Mouse (Mus musculus) lung, postnatal 25 days (tissue): ENCODE measurements around the gene Rgs7.

ENCODE experiments used
- DNase-seq: peaks from one replicate; pipeline ENCODE4 v3.0.0; 2022; ENCODE audit warnings: low spot score

The Rgs7 gene

GRCm38 (mm10) chr1:175300895-175301294 lies 191.4 kb downstream of the Rgs7 start:
- DNase-seq: no peak

DNA sequence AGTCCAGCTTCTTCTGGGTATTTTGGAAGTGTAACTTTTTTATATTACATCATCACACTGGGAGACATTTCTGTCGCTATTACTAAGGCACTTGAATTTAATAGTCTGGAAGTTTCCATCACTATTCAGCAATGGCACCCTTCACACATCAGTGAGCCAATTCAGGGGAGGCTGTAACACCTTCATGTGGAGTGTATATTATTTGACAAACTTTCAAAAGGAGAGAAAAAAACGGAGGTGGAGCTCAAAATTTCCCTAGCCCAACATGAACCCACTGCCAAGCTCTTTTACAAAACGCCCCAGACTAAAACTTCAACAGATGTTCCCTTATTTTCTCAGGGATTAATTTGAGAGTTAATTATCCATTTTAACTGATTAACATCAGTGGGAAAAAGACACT lies 191.9 kb downstream of the Rgs7 start:
- no peak for DNase-seq

DNA sequence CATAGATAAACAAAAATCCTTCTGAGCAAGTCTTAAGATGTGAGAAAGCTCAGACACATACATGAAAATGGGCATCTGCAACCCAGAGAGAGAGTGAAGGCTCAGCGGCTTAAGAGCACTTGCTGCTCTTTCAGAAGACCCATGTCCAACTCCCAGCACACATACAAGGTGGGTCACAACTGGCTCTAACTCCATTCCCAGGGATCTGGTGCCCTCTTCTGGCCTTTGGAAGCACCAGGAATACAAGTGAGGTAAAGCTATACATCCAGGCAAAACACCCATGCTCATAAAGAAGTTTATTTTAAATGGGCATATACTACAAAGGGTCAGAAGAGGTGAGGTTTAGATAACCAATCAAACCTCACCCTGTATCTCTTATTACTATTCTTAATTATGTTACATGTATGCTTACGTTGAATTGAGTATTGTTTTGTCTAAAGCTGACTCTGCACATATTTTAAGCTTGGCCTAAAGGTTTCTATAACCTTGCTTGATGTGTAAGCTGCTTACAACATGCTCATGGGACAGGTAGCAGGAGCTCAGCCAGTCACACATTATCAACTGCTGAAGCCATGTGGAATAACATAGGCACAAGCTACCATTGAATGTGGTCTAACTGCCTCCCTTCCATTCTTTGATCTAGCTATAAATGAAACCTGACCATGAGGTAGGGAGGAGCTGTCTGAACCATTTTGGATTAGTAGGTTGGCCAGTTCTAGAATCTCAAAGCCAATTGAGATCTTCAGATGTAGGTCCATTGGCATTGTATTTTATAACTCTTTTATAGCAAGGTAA lies 192.5 kb downstream of the Rgs7 start:
- DNase-seq: no peak

DNA sequence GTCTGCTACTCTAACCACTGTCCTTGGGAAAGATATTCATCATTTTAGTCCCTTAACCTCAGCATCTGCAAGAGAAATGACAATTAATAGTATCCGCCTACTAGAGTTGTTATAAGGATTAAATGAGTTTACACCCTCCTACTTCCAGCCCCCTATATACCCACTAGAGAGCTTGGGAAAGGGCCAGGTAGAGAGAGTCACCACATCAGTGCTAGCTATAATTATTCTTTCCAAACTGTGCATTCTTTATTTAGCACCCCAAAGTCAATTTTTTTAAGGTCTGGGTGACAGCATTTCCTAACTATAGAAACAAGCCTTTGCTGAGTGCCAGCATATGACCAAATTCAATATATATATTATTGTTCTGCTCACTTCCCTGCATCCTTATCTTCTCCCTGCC lies 195.4 kb downstream of the Rgs7 start:
- no peak for DNase-seq

DNA sequence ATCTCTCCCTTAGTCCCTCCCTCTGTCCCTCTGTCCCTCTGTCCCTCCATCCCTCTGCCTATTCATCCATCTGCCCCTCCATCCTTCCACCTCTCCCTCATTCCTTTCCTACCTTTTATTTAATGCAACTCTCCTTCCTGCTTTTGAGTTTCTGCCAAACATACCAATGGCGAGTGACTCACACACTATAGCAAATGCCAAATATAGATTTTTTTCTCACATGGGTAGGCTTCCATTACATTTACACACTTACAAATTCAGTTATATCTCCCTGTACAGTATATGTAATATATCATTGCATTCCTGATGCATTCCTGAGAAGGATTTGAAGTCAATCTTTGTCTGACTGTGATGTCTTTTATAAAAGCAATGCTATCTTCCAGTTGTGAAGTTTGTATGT lies 202.2 kb downstream of the Rgs7 start:
- no peak for DNase-seq

DNA sequence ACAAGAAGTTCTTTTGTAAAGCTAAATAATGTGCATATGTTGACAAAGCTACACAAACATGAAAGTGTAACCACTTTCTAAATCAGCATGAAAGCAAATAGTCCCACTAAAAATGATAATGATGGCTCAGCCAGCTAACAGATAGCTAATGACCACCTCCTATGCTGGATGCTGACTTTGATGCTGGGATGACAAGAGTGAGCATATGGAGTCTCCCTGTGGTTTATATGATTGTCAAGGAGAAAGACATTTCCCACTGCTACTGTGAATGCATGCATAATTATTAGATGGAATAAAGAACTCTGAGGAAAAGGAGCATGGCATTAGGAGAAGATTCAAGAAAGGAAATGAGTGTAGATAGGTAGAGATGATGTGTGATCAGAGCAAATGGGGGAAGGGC lies 230.0 kb downstream of the Rgs7 start:
- DNase-seq: no peak

GRCm38 (mm10) chr1:175259374-175259773 lies 232.9 kb downstream of the Rgs7 start:
- no peak for DNase-seq

- DNase-seq: no peak
These were observed 237.1 kb downstream of the Rgs7 start for GRCm38 (mm10) chr1:175255224-175255623.

- DNase-seq: no peak
These were observed 237.6 kb downstream of the Rgs7 start for GRCm38 (mm10) chr1:175254724-175255123.

- DNase-seq: no peak
These were observed 250.2 kb downstream of the Rgs7 start for GRCm38 (mm10) chr1:175242135-175242534.

GRCm38 (mm10) chr1:175240137-175240536 lies 252.2 kb downstream of the Rgs7 start:
- DNase-seq: no peak

- no peak for DNase-seq
These were observed 270.5 kb downstream of the Rgs7 start for GRCm38 (mm10) chr1:175221593-175222500.

GRCm38 (mm10) chr1:175219563-175219962 lies 272.7 kb downstream of the Rgs7 start:
- no peak for DNase-seq

DNA sequence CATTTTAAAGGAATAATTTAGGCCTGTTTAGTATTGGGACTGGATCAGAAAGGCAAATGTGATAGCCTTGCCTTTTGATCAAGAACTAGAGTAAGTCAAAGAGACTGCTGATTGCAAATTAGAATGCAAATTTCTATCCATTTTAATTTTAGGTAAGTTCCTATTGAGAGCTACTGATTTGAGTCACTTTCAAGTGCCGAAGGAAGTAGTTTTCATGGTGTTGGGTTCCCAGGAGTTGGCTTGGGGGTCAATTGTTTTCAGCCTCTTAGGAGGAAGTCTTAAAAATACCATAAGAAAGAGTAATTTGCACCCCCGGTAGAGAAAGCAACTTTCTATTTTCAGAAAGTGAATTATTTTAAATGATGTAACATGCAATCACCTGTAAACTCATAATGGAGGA lies 285.3 kb downstream of the Rgs7 start:
- DNase-seq: no peak

GRCm38 (mm10) chr1:175205633-175206032 lies 286.7 kb downstream of the Rgs7 start:
- no peak for DNase-seq

- no peak for DNase-seq
These were observed 288.8 kb downstream of the Rgs7 start for GRCm38 (mm10) chr1:175203544-175203943.

GRCm38 (mm10) chr1:175202902-175203301 lies 289.4 kb downstream of the Rgs7 start:
- DNase-seq: no peak

GRCm38 (mm10) chr1:175198881-175199280 lies 293.4 kb downstream of the Rgs7 start:
- no peak for DNase-seq

- no peak for DNase-seq
These were observed 296.5 kb downstream of the Rgs7 start for GRCm38 (mm10) chr1:175195806-175196205.

DNA sequence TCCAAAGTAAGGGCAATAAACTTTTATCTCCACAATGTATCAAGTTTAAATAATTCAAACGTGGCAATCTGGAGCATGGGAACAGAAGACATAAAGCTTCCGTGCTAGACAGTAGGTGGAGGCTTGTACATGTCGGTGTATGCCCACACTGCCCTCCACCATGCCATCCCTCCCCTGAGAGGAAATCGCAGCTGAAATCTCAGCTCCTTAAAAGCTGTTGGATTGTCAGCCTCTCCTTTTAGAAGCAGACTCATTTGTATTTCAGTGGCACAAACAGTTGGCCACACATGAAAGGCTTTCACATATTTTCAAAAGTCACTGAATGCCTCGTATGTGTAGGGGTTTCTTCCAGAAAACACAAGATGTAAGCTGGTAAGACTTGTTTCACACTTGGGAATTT lies 304.1 kb downstream of the Rgs7 start:
- DNase-seq: no peak

- no peak for DNase-seq
These were observed 307.1 kb downstream of the Rgs7 start for GRCm38 (mm10) chr1:175185211-175185610.

DNA sequence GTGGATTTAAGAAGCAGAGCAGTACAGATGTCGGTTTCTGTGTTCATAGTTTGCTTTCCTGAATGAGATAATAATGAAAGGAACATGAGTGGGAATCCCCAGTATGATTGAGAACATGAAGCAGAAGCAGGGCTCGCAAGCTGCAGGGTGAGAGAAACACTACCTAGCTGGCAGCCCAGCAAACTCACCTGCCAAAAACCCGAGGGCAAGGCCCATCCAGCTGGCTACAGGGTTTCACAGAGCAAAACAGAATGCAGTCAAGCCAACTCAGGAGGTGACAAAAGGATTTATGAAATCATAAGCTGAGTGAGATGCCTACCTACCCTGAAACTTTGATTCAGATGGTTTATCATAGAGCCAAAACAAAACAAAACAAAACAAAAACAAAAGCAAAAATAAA lies 307.6 kb downstream of the Rgs7 start:
- no peak for DNase-seq

DNA sequence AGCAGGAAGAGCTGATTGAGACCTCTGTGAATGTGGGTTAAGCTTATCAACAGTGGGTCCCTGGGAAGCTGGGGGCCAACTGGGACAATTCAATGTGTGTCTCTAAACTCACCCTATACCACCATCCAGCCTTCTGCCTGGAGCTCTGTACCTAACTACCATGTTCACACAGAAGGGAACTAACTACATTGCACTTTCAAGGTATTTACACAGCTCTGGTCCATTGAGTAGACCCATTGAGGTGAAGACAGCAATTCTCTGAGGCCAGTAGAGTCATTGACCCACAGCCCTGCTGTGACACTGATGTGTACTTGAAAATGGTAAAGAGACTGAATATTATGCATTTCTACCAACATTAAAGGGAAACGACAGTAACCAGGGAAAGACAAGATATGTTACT lies 313.6 kb downstream of the Rgs7 start:
- no peak for DNase-seq
